Mouse (Mus musculus) erythroblast, embryonic 14.5 days (primary cell): Measurements from ENCODE around the gene Kat6b.

ENCODE experiments used
- GATA1 ChIP-seq: IDR thresholded peaks from 2 replicates; pipeline ENCODE4 v1.6.1; 2012; ENCODE audit warnings: low read length, inconsistent platforms, mixed read lengths
- TAL1 ChIP-seq: IDR thresholded peaks from 3 replicates; pipeline ENCODE4 v1.6.1; 2012; ENCODE audit warnings: low read length, inconsistent platforms, mixed read lengths

GRCm38 (mm10) chr14:21567293-21567984, 86.2 kb downstream of the Kat6b start:
- no peak for TF ChIP-seq GATA1
- no peak for TF ChIP-seq TAL1
